Mouse (Mus musculus): ENCODE data around the gene Pabpn1l. TPM values are rescaled to one million over a fixed set of nuclear protein-coding genes. Genes with fewer than 3 reads are reported as not detected.
"Not testable (repeated sequence)": the region's sequence is repeated elsewhere in the genome, so short reads cannot be mapped to it uniquely, and the experiment has no call there.

The Pabpn1l gene
- total RNA-seq, 2 experiments from 2014 or later: 0.35 TPM; not detected in 1

- DNase-seq: no peak
Measured at GRCm38 (mm10) chr8:122574667-122575251, 47.8 kb downstream of the Pabpn1l start.

- no peak for DNase-seq
Measured at GRCm38 (mm10) chr8:122574264-122574663, 48.3 kb downstream of the Pabpn1l start.

- no peak for DNase-seq
Measured at GRCm38 (mm10) chr8:122573577-122573976, 49.0 kb downstream of the Pabpn1l start.

GRCm38 (mm10) chr8:122573176-122573575, 49.4 kb downstream of the Pabpn1l start:
- not testable (repeated sequence) for DNase-seq

GRCm38 (mm10) chr8:122572751-122573150, 49.8 kb downstream of the Pabpn1l start:
- DNase-seq: no peak

- no peak for DNase-seq
Measured at GRCm38 (mm10) chr8:122571750-122572267, 50.7 kb downstream of the Pabpn1l start.

- DNase-seq: no peak
Measured at GRCm38 (mm10) chr8:122571153-122571552, 51.4 kb downstream of the Pabpn1l start.

- no peak for DNase-seq
Measured at GRCm38 (mm10) chr8:122569996-122570395, 52.5 kb downstream of the Pabpn1l start.

Small RNA genes lying within 50 kb of the gene (microRNA-seq; reads per million reads assigned to microRNA genes)
- 0 reads per million in 2 experiments for gene Mir6396

Other genes with a start within 250 kb of the Pabpn1l start
- 10 to 100 TPM; 38.9 to 39.1 TPM for gene Zc3h18, start 246.1 kb downstream of the Pabpn1l start, total RNA-seq (2021)
- not detected for gene Il17c, start 200.7 kb downstream of the Pabpn1l start, total RNA-seq (2021)
- gene Cyba, start 189.8 kb downstream of the Pabpn1l start, total RNA-seq (2021): 10 to 100 TPM; 10.0 to 10.2 TPM
- gene Mvd, start 179.3 kb downstream of the Pabpn1l start, total RNA-seq (2021): 10 to 100 TPM; 19.1 to 20.6 TPM
- not detected for gene Snai3, start 162.0 kb downstream of the Pabpn1l start, total RNA-seq (2021)
- gene Rnf166, start 146.7 kb downstream of the Pabpn1l start, total RNA-seq (2021): 10 to 100 TPM; 31.8 to 36.3 TPM
- 10 to 100 TPM; 16.6 to 21.7 TPM for gene Ctu2, start 146.6 kb downstream of the Pabpn1l start, total RNA-seq (2021)
- 1 to 10 TPM; 3.1 to 4.4 TPM for gene Piezo1, start 71.4 kb downstream of the Pabpn1l start, total RNA-seq (2021)
- 1 to 10 TPM; 1.4 to 1.9 TPM for gene Cdt1, start 54.7 kb downstream of the Pabpn1l start, total RNA-seq (2021)
- gene Aprt, start 45.8 kb downstream of the Pabpn1l start, total RNA-seq (2021): 10 to 100 TPM; 61.5 to 65.4 TPM
- 10 to 100 TPM in 1 of 2 experiments, 1 to 10 TPM in 1; 9.5 to 11.4 TPM for gene Galns, start 11.3 kb downstream of the Pabpn1l start, total RNA-seq (2021)
- gene Trappc2l, start 11.1 kb downstream of the Pabpn1l start, total RNA-seq (2021): 10 to 100 TPM; 79.1 to 87.3 TPM
- 10 to 100 TPM; 47.2 to 50.2 TPM for gene Cbfa2t3, start 76.4 kb upstream of the Pabpn1l start, total RNA-seq (2021)
- gene Acsf3, start 152.7 kb upstream of the Pabpn1l start, total RNA-seq (2021): 10 to 100 TPM; 16.2 to 21.9 TPM
- 1 to 10 TPM in 1 of 2 experiments, under 1 TPM in 1; 0.88 to 1.2 TPM for gene Cdh15, start 225.2 kb upstream of the Pabpn1l start, total RNA-seq (2021)